Mouse (Mus musculus): ENCODE data around the gene Il20. TPM values are rescaled to one million over a fixed set of nuclear protein-coding genes. Genes with fewer than 3 reads are reported as not detected.

Gene Il20
- not detected in 2 replicates for total RNA-seq (2015; ENCODE audit: low replicate concordance)
- total RNA-seq (2017; ENCODE audit: low replicate concordance), result not detected in 2 replicates

DNA sequence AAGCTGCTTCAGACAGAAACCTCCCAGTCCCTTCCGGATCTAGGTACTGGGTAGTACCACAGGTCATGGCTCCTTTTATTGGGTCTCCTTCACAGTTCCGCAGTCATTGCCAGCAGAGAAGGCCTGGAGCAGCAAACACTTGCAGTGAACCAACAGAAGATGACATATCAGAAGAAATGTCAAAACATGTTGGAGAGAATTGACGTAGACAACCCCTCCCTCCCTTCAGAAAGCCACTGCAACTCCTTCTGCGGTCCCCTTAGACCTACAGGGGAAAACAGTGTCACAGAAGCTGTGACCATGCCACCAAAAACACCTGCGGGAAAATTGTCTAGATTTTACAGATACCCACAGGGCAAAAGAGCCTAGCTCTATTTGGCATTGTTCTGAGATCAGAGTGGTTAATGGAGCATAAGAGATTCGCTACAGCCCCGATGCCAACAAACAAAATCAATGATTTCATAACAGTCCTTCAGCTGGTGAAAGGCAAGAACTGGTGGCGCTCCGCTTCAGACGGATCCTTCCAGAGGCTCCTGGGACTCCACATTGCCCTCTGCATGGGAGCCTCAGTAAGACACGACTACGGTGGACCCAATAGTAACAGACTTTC is at the start of gene Il20:
Gene Il20, minus strand, starts transcription at position 51 of the 610 bp plus-strand sequence.
- ATAC-seq (replicated peaks; ENCODE audit: low FRiP score, poor library complexity, severe bottlenecking), result no peak

DNA sequence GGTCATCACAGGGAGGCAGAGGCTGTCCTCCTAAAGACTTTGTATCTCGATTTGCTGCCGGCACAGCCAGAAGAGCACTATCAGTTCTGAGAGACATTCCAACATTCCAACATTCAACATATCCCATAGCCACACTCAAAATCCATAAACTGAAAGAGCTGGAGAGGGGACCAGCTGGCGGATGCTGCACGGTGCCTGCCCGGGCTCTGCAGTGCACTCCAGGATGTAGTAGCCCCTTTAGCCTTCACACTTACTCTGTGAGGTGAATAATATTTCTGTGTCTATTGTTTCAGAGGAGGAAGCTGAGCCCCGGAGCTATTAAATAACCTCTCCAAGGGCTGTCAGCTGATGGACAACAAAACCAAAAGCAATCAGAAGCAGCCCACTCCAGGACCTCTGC is 35.7 kb upstream of the Il20 start:
- no peak for ATAC-seq (replicated peaks; ENCODE audit: low FRiP score, poor library complexity, severe bottlenecking)

DNA sequence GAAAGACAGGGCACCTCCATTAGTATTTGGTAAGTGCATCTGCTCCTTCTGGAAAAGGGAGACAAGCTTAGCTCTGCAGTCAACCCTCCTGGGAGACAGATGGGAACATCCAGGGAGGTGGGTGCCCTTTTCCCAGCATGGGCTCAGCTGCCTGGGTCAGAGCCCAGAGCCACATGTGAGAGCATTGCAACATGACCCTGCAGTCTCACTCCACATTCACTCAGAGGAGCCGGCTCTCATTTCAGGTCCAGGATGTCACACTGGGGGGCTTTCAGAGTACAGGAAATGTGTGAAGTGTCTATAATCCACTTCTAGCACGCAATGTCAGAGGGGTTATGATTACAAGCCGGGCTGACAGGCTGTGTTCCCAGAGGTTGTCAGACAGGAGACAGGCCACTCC is 30.6 kb upstream of the Il20 start:
- no peak for ATAC-seq (replicated peaks; ENCODE audit: low FRiP score, poor library complexity, severe bottlenecking)

DNA sequence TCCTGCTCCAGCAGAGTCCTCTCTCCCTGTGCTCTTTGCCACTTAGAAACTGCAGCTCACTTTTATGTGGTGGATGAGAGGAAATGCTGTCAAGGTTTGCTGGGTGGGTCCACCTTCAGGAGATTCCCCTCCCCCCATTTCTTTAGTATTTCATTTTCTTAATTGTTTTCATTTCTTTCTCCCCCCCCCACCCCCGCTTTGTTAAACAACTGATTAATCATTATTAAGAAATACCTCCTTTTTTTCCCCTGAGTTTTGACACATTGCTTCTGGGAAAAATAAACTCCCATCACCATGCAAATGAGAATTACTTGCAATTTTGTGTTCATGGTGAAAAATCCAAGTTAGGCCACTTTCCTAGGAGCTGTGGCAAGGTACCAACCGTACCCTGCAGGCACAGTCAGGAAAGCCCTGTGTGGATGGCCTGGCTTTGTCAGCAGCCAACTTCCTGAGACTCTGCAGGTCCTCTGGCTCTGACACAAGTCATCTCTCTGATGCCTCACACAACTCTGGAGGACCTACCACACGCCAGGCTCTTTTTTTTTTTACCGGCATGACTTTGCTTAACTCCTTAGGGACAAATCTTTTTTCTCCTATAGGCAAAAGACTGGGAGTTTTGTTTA is 28.9 kb upstream of the Il20 start, which contains the start of gene Il19:
Gene Il19, minus strand, starts transcription at position 51 of the 623 bp plus-strand sequence.
- no peak for ATAC-seq (replicated peaks; ENCODE audit: low FRiP score, poor library complexity, severe bottlenecking)

DNA sequence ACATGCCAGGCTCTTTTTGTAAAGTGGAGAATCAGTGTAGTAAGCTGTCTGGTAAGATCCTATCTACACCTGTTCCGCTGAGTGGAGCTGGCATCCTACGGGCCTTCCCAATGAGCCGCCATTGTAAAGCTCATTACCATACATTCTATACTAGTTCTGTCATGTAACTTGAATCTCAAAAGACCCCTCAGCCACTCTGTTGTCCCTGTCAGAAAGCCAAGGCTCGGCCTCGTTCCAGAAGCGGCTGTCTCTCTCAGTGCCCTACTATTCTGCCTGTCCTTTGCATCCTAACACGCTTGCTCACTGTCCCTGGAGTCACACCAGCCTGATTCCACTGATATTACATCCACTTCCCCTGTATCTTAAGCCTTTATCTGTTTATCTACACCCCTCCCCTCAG is 26.9 kb upstream of the Il20 start:
- ATAC-seq (replicated peaks; ENCODE audit: low FRiP score, poor library complexity, severe bottlenecking), result no peak

DNA sequence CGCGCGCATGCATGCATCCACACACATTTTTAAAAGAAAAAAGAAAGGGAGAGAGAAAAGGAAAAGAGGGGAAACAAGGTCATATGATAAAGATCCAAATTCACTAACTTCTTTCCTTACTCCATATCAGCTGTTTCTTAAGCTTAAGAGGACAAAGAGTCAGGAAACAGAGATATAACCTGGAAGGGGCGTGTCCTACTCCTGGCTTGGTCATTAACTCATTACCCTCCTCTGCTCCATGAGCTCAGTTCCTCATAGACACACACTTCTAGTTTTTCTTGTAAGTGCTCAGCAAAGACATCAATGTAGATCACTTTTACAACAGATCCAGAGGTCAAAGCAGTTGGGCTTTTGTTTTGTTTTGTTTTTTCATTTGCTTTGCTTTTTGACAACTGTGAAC is 25.9 kb upstream of the Il20 start:
- ATAC-seq (replicated peaks; ENCODE audit: low FRiP score, poor library complexity, severe bottlenecking), result no peak

DNA sequence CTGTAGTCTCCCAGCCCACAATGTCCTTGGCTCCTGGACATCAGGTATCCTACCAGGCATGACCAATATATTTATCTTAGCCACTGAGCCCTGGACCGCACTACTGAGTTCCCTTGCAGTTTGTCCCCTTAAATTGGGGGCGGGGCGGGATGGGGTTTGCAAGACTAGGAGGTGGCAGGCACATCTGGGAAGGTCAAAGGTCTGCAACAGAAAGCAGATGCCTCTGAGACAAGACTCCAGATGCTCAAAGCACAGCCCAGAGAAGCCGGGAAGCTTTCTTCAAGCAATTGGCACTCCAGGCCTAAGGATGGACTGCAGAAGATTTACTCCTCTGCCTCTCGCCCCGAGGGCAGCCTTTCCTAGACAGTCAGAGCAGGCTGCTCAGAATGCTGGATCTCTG is 25.1 kb upstream of the Il20 start:
- ATAC-seq (replicated peaks; ENCODE audit: low FRiP score, poor library complexity, severe bottlenecking), result no peak

DNA sequence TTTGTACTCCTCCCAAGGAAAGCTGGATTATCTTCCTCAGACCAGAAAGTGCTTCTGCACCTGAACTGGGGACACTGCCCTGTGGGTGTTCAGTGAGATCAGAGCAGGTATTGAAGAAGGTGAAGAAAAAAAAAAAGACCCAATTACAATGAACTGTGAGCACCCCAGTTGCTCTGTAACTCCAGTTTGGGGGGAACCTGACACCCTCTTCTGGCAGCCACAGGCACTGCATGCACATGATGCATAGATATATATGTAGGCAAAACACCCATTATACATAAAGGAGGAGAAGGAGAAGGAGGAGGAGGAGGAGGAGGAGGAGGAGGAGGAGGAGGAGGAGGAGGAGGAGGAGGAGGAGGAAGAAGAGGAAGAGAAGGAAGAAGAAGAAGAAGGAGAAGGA is 15.2 kb upstream of the Il20 start:
- ATAC-seq (replicated peaks; ENCODE audit: low FRiP score, poor library complexity, severe bottlenecking), result no peak; the same call in 1 of the 2 replicates

DNA sequence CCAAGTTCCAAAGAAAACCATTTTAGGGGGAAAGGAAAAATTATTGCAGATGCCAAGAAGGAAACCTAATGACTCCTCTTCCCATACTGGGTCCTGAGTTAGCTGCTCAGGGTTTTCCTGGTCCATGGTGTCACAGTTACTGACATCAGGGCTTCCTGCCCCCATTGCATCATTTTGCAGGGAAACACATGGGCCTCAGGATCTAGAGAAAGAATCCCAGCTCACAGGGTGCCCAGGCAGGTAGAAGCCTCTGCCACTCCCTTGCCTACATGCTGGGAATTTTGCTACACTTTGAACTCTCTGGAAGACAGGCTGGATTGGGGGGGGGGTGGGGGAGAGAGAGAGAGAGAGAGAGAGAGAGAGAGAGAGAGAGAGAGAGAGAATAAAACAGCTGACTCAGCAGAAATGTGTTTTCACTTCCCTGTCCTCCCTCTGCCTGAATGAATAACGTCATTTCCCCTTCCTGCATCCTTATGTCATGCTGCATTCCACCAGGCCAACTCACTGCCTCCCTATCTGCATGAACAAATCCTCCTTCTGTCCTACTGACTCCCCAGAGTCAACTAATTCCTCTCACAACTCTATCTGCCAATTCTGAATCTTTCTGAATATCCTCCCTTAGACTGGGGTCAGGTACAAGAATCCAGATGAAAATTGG is 7.2 kb upstream of the Il20 start:
- no peak for ATAC-seq (replicated peaks; ENCODE audit: low FRiP score, poor library complexity, severe bottlenecking)

DNA sequence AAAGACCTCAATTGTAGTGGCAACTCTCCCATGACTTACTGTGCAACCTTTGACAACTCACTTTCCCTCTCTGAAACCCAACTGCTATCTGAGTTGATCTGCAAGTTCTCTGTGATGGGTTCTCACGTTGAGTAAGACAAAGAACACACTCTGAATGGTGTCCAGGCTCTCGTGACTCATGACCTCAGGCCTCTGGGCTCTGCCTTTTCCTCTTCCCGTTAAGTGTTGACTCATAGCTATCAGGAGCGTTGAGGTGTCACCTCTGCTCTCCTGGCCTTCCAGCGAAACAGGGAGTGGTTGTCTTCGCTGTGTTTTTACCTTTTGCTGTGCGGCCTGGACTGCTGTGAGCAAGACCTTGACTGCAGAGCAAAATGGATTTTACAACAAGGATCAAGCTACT is 8.7 kb downstream of the Il20 start:
- no peak for ATAC-seq (replicated peaks; ENCODE audit: low FRiP score, poor library complexity, severe bottlenecking)

DNA sequence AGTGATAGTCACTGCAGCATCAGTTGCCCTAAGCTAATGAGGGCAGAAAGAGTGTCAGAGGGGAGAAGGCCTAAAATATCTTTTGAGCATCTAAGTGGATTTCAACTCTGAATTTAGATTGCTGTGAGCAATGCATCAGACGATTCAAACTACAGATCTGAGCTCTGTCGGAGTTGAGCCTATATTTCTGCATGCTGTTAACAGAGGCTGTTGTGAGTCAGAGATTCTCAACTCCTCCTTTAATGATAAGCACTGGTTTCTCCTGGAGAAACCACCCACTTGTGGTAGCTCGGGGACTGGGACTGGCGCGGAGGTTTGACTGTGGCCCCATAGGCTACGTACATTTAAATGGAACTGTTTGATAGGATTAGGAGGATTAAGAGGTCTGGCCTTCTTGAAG is 16.8 kb downstream of the Il20 start:
- ATAC-seq (replicated peaks; ENCODE audit: low FRiP score, poor library complexity, severe bottlenecking), result no peak

DNA sequence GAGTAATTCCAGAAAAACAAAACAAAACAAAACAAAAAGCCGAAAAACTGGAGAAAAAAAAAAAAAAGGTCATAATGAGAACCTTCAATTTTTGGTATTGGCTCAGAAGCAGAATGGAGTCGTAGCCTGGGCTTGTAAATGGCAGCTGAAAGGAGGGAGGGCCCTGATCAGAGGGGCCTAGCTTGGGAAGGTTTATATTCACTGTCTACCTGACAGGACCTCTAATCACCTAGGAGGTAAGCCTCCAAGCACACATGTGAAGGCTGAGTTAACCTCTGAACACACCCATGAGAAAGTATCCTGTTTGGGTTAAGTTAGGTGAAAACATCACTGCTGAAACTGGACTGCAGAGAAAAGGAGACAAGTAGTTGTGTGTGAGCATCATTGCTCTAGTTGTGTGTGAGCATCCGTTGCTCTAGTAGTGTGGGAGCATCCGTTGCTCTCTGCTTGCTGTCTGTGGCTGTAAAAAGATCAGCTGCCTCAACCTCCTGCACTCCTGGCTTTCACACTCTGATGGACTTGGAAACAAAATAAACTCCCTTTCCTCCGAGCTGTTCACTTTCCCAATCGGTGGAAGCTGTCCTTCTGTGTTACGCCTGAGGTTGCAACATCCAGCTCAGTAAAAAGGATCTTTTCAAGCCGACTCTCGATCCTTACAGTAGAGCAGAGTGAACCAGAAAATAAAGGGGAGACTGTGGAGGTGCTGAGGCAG is 17.8 kb downstream of the Il20 start:
- ATAC-seq (replicated peaks; ENCODE audit: low FRiP score, poor library complexity, severe bottlenecking), result no peak

DNA sequence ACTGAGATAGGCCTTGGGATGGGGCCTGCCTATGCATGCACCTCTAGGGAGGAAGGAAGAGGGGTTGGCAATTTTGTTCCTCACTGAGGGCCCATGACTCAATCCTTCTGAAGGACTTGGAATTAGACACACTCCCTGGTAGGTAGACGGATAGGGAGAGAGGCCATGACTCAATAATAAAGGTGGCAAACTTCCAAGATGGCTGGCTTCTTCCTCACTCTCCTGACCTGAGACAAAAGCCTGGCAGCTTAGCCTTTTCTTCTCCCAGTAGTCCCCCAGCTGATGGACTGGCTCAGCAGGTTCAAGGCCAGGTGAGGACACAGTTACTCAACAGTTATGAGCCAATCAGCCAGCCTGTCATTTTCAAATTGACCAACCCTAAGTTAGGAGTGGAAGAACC is 18.8 kb downstream of the Il20 start:
- ATAC-seq (replicated peaks; ENCODE audit: low FRiP score, poor library complexity, severe bottlenecking), result no peak

DNA sequence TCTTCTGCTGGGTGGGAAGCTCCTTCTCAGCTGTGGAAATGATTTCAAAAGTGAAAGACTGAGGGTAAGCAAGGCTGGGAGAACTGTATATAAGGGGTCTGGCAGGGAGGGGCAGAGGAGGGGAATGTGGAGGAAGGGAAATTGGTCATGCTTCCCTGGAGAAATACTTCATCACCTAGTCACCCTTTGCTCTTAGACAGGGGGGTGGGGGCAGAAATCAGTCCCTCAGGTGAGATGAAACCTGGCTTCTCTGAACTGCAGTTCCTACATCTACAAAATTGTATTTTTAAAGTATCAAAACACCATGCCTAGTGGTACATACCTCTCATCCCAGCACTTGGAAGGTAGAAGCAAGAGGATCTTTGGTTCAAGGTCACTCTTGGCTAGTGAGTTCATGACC is 23.9 kb downstream of the Il20 start, which contains the start of gene Il24:
Gene Il24, minus strand, starts transcription at position 101 of the 400 bp plus-strand sequence.
- no peak for ATAC-seq (replicated peaks; ENCODE audit: low FRiP score, poor library complexity, severe bottlenecking)

DNA sequence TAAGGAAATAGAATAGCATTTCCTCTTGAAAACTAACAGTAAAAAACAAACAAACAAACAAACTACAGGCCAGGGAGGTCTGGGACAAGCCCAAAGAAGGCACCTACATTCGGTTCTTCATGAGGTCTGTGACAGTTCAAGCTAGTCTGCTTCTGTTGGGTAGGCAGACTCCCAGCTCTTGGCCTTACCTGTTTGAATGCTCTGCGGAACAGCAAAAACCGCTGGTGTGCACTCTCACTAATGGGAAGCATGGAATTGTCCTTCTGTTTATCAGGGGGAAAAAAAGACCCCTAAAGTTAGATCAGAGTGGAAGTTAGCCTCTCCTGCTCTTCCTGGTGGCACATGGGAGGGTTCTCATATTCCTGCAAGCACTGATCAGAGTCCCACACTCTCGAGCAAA is 28.1 kb downstream of the Il20 start:
- no peak for ATAC-seq (replicated peaks; ENCODE audit: low FRiP score, poor library complexity, severe bottlenecking)

DNA sequence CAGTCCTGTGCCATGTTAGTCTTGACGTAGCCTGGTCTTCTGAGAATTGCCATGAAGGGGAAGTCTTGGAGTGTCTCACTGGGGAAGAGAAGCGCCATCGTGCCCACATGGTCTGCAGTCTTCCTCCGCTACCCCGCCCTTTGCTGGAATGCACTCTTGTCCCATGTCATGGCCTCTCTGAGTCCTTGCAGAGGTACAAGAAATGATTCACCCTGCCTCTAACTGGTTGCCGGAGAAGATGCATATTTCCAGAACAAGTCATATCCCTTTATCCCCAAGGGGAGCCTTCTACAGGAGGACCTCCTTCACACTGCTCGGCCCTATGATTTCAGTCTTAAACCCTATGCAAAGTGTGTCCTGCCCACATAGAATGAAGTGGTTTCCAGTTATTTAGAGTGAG is 31.3 kb downstream of the Il20 start:
- ATAC-seq (replicated peaks; ENCODE audit: low FRiP score, poor library complexity, severe bottlenecking), result no peak

DNA sequence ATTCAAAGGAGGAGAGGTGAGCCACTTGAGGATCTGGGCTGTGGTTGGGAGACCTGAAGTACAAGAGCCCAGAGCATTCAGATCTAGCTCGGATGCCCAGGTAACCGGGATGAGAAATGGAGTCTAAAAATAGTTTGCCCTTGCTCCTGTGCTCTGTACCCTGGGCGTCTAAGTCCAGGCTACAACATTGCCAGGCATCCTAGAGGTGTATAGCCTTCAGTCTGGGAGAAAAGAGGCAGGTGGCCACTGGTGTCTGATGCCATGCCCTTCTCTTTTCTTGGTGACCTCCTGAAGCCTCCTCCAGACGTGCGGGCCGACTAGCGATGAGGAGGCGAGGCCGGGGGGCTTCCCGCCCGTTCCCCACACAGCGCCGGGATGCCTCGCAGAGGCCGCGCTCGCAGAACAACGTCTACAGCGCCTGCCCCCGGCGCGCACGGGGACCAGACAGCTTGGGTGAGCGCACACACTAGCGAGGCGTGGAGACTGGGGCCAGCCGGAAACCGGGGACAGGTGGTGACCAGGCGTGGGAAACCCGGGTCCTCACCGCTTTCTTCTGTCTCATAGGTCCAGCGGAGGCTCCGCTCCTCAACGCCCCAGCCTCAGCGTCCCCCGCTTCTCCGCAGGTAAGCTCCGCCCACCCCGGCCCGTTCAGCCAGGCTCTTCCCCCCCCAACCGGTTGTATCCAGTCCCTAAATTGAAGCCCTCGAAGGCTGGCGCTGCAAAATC is 33.2 kb downstream of the Il20 start:
- no peak for ATAC-seq (replicated peaks; ENCODE audit: low FRiP score, poor library complexity, severe bottlenecking)

DNA sequence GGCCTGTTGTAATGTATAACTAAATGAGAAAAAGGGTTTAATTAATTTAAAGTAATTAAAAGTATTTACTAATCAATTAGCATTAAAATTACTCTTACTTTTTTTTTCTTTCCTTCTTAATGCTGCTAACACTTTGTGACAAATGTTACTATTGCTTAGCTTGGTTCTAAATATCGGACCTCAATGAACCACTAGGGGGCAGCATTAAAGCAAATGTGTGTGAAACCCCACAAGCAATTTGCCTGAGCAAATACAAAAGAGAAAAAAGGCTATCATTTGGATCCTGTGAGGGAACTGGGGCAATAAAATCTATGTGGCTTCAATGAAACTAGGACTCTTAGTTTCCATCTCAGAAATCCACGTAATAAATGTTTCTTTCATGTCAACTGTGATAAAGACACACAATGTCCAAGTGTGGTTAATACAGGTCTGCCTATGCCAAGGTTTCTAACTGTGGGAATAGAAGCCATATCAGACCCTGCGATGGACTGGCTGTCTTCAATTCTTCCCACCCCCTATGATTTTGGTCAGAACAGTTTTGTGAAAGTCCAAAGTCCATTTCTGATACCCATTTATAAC is 34.2 kb downstream of the Il20 start:
- ATAC-seq (replicated peaks; ENCODE audit: low FRiP score, poor library complexity, severe bottlenecking), result no peak

DNA sequence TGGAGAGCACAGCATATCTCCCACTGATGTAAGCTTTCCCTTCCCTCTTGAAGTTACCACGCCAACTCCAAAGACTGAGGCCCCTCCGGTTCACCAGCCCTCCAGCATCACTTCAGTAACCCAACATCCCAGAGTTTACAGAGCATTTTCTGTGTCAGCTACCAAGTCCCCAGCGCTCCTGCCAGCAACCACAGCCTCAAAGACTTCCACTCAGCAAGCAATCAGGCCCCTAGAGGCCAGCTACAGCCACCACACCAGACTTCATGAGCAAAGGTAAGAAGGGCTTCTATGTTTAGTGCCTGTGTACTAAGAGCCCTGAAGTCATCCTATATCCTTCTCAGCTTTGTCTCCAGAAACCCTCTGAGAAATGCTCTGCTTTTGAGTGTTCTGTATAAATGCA is 35.3 kb downstream of the Il20 start:
- no peak for ATAC-seq (replicated peaks; ENCODE audit: low FRiP score, poor library complexity, severe bottlenecking)

DNA sequence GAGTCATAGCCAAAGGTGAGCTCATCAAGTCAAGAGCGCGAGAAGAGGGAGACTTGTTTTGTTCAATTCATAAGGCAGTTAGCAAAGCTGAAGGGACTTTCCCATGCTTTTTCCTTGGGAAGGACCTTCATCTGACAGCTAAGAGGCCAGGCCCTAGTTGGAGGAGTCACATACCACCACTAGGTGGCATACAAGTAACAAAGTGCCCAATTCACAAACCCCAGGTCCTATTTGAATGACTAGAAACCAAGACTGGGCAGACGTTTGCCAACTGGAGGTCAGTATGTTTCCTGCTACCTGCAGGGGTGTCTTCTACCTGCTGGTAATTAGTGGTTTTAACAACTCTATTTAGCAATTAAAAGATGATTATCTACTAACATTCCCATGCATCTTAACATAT is 36.1 kb downstream of the Il20 start:
- no peak for ATAC-seq (replicated peaks; ENCODE audit: low FRiP score, poor library complexity, severe bottlenecking)
